Mouse (Mus musculus): Measurements from ENCODE around the gene 1700001K19Rik. TPM values are rescaled to one million over a fixed set of nuclear protein-coding genes. Genes with fewer than 3 reads are reported as not detected.
"Not testable (repeated sequence)": the region's sequence is repeated elsewhere in the genome, so short reads cannot be mapped to it uniquely, and the experiment has no call there.

1700001K19Rik gene
- total RNA-seq, 2 experiments from 2014 or later = not detected

DNA sequence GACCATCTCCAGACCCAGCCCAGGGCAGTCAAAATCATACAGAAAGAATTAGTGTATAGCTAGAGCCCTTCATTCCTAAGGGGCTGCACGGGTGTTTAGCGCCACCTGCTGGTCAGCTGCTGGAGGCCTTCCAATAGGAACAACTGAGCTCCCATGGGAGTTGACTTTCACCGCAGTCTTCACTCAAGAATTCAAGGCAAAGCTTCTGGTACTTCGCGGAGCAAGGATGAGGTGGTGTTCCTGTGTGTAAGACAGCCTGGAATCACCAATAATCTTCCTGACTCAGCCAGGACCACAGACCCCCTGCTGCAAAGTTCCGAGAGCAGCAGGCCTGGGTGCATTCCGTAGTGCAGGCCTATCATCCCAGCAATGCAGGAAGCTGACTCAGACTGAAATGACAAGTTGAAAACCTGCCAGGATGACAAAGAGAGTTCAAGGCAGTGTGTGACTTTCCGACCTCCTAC lies 20.6 kb upstream of the 1700001K19Rik start:
- Histone ChIP-seq H3K27ac (no peak overlapping the region), H3K4me3 (no peak overlapping the region)
- peak; percentile 99 for TF ChIP-seq CTCF (IDR thresholded peaks at IDR 0.05)
- intact Hi-C loops (cut with DNase I) = loop anchor here (1.0 to 5.0 kb wide), 2 partner anchors 271 to 285 kb away; no protein-coding TSS in a partner anchor
- peak; percentile 76 to 84 for DNase-seq (ENCODE audit: extremely low spot score in 1 of 2, low spot score in 2 of 2)

DNA sequence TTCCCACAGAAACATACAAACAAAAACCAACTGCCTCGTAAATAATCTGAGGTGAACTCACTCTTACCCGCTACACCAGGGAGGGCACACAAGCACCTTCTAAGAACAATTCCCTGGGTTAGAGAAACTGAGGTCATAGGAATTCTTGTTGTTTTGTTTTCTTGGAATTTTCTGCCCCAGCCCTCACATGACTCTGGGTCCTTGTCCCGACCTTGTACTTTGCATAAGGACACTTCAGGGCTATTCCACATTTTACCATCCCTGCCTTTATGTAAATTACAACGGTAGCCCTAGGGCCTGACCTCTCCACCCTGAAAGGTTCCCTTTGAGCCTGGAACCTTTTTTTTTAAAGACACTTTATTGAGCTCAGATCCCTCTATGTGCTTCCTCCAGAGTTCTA lies 20.1 kb upstream of the 1700001K19Rik start, which contains the start of gene Hsp90aa1:
Gene Hsp90aa1 (minus strand): TSS at position 173 of the 400 bp plus-strand sequence.
- DNase-seq (ENCODE audit: extremely low spot score in 1 of 2, low spot score in 2 of 2) = no peak
- H3K4me3 ChIP-seq = no peak within 1 kb of the TSS
- TF ChIP-seq CTCF (IDR thresholded peaks at IDR 0.05) = no peak
- H3K27ac ChIP-seq = no peak within 1 kb of the TSS
- intact Hi-C loops (cut with DNase I) = loop anchor here (5.0 kb wide), 1 partner anchor 270 kb away; no protein-coding TSS in a partner anchor

DNA sequence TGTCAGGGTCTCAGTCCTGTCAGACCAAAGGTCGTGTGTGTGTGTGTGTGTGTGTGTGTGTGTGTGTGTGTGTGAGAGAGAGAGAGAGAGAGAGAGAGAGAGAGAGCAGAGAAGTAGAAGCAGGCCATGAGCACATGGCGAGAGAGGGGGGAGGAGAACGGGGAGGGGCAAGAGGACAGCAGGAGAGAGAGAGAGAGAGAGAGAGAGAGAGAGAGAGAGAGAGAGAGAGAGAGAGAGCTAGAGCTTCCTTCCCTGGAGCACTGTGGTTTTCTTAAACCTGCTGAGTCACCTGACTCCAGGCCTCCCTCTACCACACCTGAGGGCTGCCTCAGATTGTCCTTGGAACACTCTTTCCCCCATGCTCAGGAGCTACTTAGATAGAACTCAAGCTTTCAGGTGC lies 18.9 kb upstream of the 1700001K19Rik start:
- H3K27ac ChIP-seq; DNase-seq (ENCODE audit: extremely low spot score in 1 of 2, low spot score in 2 of 2); H3K4me3 ChIP-seq: not testable (repeated sequence)
- intact Hi-C loops (cut with DNase I) = loop anchor here (5.0 kb wide), 1 partner anchor 269 kb away; no protein-coding TSS in a partner anchor

DNA sequence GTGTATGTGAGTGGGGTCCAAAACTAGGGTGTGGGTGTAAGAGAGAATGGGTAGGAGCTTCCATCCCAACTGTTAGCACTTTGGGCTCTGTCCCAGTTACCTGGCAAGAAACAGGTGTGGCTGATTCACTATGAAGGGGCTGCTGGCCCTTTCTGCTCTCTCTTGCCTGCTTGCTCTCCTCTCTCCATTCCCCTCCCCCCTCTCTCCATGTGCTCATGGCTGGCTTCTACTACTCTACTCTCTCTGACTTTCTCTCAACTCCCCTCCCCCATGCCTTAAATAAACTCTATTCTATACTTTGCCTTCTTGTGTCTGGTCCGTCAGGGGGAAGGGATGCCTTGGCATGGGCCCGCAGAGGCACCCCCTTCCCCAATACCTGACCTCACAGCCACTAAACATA lies 18.3 kb upstream of the 1700001K19Rik start:
- no peak overlapping the region for H3K27ac ChIP-seq
- DNase-seq (ENCODE audit: extremely low spot score in 1 of 2, low spot score in 2 of 2) = no peak
- intact Hi-C loops (cut with DNase I) = loop anchor here (5.0 kb wide), 1 partner anchor 268 kb away; no protein-coding TSS in a partner anchor
- H3K4me3 ChIP-seq = no peak overlapping the region
- no peak for TF ChIP-seq CTCF (IDR thresholded peaks at IDR 0.05)

DNA sequence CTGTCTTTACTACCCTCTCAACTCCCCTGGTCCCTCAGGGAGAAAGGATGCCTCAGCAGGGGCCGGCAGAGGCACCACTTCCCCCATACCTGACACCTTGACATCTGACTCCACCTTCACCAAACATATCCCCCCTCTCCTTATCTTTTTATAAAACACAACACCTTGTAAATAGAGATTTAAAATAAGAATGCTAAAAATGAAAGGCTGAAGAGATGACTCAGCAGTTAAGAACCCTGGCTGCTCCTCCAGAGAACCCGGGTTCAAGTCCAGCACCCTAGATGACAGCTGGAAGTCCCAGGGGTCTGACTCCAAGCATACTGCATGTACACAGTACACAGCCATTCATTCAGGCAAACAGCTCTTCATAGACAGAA lies 16.7 kb upstream of the 1700001K19Rik start:
- H3K4me3 ChIP-seq = no peak overlapping the region
- no peak overlapping the region for H3K27ac ChIP-seq
- TF ChIP-seq CTCF (IDR thresholded peaks at IDR 0.05) = no peak
- DNase-seq (ENCODE audit: extremely low spot score in 1 of 2, low spot score in 2 of 2) = no peak
- intact Hi-C loops (cut with DNase I) = no loop called here

DNA sequence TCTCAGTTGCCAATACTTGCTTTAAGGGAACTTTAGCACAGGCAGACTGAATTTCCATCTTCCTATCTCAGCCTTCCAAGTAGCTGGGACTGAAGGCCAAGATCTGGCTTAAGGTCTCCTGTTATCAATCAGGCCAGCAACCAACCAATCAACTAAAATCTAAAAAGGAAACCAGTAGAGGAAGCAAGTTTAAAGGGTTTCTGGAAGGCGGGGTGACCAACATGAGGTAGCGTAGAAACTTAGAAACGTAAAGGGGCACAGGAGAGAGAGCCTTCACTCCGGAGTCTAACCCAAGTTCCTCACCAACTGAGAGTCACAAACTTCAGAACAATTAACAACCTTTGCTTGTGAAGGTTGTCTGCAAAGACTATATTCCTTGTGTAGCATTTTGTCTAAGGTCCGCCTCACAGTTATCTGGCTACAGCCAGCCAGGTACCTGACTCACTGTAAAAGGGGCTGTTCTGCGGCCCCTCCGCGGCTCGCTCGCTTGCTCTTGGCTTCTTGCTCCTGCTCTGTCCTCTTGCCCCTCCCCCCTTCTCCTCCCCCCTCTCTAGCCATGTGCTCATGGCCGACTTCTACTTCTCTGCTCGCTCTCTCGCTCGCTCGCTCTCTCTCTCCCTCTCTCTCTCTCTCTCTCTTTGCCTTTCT lies 16.2 kb upstream of the 1700001K19Rik start:
- no peak for TF ChIP-seq CTCF (IDR thresholded peaks at IDR 0.05)
- intact Hi-C loops (cut with DNase I) = no loop called here
- no peak overlapping the region for H3K4me3 ChIP-seq
- no peak overlapping the region for H3K27ac ChIP-seq
- DNase-seq (ENCODE audit: extremely low spot score in 1 of 2, low spot score in 2 of 2) = no peak

DNA sequence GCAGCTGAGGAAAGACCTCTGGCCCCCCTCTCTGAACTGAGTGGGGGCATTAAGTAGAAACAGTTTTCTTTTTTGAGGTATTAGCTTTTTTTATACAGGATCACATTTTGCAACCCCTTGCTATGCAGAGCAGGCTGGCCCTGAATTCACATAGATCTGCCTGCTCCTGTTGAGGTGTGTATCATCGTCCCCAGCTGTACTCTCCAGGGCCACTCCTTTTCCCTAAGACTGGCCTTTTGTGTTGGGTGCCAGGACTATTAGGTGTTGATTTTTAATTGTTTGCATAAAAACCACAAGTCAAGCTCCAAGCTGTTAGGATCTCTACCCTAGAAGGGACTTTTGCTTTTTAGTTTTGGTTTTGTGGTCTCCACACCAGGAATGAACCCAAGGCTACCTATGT lies 15.7 kb upstream of the 1700001K19Rik start:
- Histone ChIP-seq H3K4me3 (no peak overlapping the region), H3K27ac (no peak overlapping the region)
- TF ChIP-seq CTCF (IDR thresholded peaks at IDR 0.05) = no peak
- DNase-seq (ENCODE audit: extremely low spot score in 1 of 2, low spot score in 2 of 2) = no peak
- intact Hi-C loops (cut with DNase I) = no loop called here

DNA sequence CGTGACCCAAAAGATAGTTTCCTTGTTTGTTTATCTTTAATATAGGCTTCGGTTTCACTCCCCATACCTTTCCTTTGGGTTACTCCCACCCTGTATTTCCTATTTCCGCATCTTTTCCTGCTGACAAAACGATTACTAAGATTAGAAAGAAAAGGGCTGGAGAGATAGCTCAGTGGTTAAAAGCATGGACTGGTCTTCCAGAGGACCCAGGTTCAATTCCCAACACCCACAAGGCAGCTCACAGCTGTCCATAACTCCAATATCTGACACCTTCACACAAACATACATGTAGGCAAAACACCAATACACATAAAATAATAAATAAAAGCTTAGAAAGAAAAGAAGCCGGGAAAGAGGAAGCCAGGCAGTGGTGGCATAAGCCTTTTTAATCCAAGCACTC lies 15.0 kb upstream of the 1700001K19Rik start:
- Histone ChIP-seq H3K4me3 (no peak overlapping the region), H3K27ac (no peak overlapping the region)
- no peak for DNase-seq (ENCODE audit: extremely low spot score in 1 of 2, low spot score in 2 of 2)
- TF ChIP-seq CTCF (IDR thresholded peaks at IDR 0.05) = no peak
- intact Hi-C loops (cut with DNase I) = loop anchor here (2.0 kb wide), 3 partner anchors 39 to 143 kb away; partner anchors contain the start of genes Dync1h1, Mok and Wdr20

DNA sequence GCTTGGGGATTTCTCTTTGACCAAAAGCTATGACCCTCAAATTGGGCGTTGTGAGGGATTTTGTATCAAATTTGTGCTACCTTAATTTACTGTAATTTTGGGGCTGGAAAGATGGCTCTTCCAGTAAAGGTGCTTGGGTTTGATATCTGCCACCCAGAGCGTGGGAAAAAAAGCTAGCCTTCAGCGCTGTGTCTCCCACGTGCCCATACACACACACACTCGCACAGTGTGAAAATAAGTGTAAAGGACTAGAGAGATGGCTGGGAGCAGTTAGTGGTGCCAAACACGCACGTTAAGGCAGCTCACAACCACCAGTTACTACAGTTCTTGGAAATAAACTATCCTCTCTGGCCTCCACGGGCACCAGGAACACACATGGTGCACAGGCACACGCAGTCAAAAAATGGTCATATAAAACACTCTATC lies 14.6 kb upstream of the 1700001K19Rik start:
- intact Hi-C loops (cut with DNase I) = loop anchor here (2.0 kb wide), 3 partner anchors 40 to 144 kb away; partner anchors contain the start of genes Dync1h1, Mok and Wdr20
- peak overlapping the region; percentile 68 for H3K4me3 ChIP-seq
- no peak for DNase-seq (ENCODE audit: extremely low spot score in 1 of 2, low spot score in 2 of 2)
- H3K27ac ChIP-seq = peak overlapping the region; percentile 93
- no peak for TF ChIP-seq CTCF (IDR thresholded peaks at IDR 0.05)

DNA sequence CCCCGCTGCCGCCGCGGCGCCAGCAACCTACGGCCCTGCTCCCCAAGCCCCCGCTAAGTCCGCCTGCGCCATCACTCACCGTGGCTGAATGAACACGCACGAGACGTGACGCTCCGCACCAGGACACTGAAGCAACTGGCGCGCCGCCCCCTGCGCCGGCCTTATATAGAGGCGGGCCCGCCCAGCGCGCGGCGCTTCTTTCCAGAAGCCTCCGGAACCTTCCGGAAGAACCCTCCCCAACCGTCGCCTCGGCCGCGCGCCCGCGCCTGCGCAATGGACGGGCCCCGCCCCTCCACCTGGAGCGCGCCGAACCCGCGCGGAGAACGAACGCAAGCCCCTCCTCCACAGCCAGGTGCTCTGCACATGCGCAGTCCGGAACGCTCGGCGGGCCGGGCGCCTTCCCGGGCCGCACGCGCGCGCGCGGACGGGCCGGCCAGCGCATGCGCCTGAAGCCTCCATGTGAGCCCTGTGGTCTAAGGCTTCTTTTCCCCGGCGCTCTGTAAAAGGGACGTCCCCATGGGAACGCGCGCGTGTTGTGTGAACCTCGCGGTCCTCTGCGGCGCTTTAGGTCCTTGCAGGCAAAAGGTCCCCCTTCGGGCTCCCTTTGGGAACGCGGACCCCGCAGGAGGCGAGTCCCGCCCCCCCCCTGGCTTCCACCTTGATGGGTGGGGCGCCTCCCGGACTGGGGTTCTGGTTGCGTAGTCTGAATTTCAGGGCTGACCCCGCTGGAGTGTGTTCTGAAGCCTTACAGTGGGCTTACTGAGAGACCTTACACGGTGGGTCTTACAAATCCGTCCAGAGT lies 14.0 kb upstream of the 1700001K19Rik start:
- intact Hi-C loops (cut with DNase I) = loop anchor here (2.0 kb wide), 3 partner anchors 40 to 144 kb away; partner anchors contain the start of genes Dync1h1, Mok and Wdr20

DNA sequence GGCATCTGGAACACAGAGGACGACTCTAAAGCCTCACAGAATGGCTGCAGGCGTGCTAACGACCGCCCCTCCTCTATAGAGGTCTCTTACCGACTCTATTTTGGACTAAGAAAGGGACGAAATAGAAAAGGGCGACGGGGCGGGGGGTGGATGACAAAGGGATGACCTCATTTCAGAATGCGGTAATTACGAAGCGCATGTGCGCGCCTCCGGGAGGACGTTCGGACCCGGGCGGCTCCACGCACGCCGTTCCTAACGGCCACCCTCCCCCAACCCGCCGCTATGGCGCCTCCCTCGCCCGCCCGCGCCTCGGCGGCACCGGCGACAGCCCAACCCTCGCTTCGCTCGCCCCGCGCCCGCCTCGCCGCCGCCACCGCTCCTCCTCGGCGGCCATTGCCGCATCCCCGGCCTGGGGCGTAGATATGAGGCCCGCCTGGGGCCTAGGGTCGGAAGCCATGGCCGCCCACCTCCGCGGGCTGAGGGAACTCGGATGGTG lies 13.3 kb upstream of the 1700001K19Rik start:
- Histone ChIP-seq H3K27ac (peak overlapping the region; percentile 99), H3K4me3 (peak overlapping the region; percentile 97)
- peak; percentile 69 to 73 for DNase-seq (ENCODE audit: extremely low spot score in 1 of 2, low spot score in 2 of 2)
- intact Hi-C loops (cut with DNase I) = loop anchor here (2.0 kb wide), 3 partner anchors 41 to 145 kb away; partner anchors contain the start of genes Dync1h1, Mok and Wdr20
- no peak for TF ChIP-seq CTCF (IDR thresholded peaks at IDR 0.05)

More for the DNA sequence above, 14.0 kb upstream of the 1700001K19Rik start:
- TF ChIP-seq CTCF (IDR thresholded peaks at IDR 0.05) = no peak
- Histone ChIP-seq H3K27ac (peak overlapping the region; percentile 99), H3K4me3 (peak overlapping the region; percentile 97)
- peak; percentile 98 to 99 for DNase-seq (ENCODE audit: extremely low spot score in 1 of 2, low spot score in 2 of 2)

DNA sequence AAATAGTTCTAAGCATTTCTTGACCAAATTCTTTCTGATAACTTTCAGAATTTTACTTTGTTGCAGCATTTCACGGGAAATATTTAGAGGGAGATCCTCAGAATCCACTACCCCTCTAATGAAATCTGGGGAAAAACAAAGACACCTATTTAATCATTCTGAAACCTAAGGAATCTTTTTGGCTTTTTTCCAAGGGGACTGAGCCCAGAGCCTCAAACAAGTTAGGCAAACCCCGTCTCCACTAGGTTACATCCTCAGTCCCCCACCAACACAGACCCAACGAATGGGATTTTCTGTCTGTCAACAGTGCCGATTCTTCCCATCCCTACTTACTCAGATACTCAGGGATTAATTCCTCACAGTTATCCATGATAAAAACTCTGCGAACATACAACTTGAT lies 11.0 kb upstream of the 1700001K19Rik start:
- H3K27ac ChIP-seq; DNase-seq (ENCODE audit: extremely low spot score in 1 of 2, low spot score in 2 of 2); H3K4me3 ChIP-seq; intact Hi-C loops (cut with DNase I): not testable (repeated sequence)

All from left cerebral cortex, adult 2 months (tissue).